Mouse (Mus musculus): ENCODE measurements around the gene Psmc6. TPM values are rescaled to one million over a fixed set of nuclear protein-coding genes. Genes with fewer than 3 reads are reported as not detected.
A peak's percentile ranks its signal among the peaks of the same experiment; 100 is the strongest.

The Psmc6 gene
- total RNA-seq, 1 experiment = 85.7 TPM

GRCm38 (mm10) chr14:45364211-45365195, 34.9 kb downstream of the Psmc6 start:
- Histone ChIP-seq H3K4me1 (ENCODE audit: control insufficient read depth in 2 of 2, insufficient read depth in 2 of 2, low read length in 2 of 2, poor library complexity in 1 of 2) (peaks cover 0 to 9% of the 10 kb centered on the region in 2 experiments; a peak in 2 of 4 replicates), H3K4me3 (ENCODE audit: insufficient read depth in 1 of 2, low read depth in 1 of 2, low read length in 2 of 2, poor library complexity in 1 of 2, severe bottlenecking in 1 of 2) (peak overlapping the region; percentile 6 to 16; a peak in 3 of 4 replicates), H3K36me3 (ENCODE audit: control insufficient read depth, insufficient read depth, low read length, poor library complexity, severe bottlenecking) (no peaks in the 10 kb centered on the region; the same call in 1 of the 2 replicates), H3K27ac (ENCODE audit: insufficient read depth, low read depth, low read length, poor library complexity, severe bottlenecking) (no peak overlapping the region; the same call in 1 of the 2 replicates), H3K9ac (ENCODE audit: insufficient read depth, low read depth, low read length, poor library complexity, severe bottlenecking) (peak overlapping the region; percentile 36; the same call in 1 of the 2 replicates), H3K9me3 (ENCODE audit: control insufficient read depth, insufficient read depth, low read depth, low read length) (no peaks in the 10 kb centered on the region)
- no peak for TF ChIP-seq ZNF384 (IDR thresholded peaks at IDR 0.05; ENCODE audit: low read depth, low read length)
- no peak for TF ChIP-seq HCFC1 (IDR thresholded peaks at IDR 0.05; ENCODE audit: borderline replicate concordance, insufficient read depth, low read length)
- TF ChIP-seq CHD2 (IDR thresholded peaks at IDR 0.05; ENCODE audit: low read depth, low read length) = no peak
- TF ChIP-seq ZC3H11A (IDR thresholded peaks at IDR 0.05; ENCODE audit: borderline replicate concordance, low read depth, low read length) = no peak
- TF ChIP-seq MAFK (IDR thresholded peaks at IDR 0.05; ENCODE audit: insufficient read depth, low read depth, low read length) = no peak
- in situ Hi-C loops (cut with MboI; ENCODE audit: low sequenced_read_pairs in 2 of 2, unreplicated experiment in 2 of 2) = no loop called here
- no peak for DNase-seq (ENCODE audit: low read depth, low spot score)

- Histone ChIP-seq H3K36me3 (ENCODE audit: control insufficient read depth, insufficient read depth, low read length, poor library complexity, severe bottlenecking) (peaks cover 2% of the 10 kb centered on the region; the same call in 1 of the 2 replicates), H3K9me3 (ENCODE audit: control insufficient read depth, insufficient read depth, low read depth, low read length) (no peaks in the 10 kb centered on the region), H3K4me3 (ENCODE audit: insufficient read depth in 1 of 2, low read depth in 1 of 2, low read length in 2 of 2, poor library complexity in 1 of 2, severe bottlenecking in 1 of 2) (peak overlapping the region; percentile 6 to 16; a peak in 3 of 4 replicates), H3K27ac (ENCODE audit: insufficient read depth, low read depth, low read length, poor library complexity, severe bottlenecking) (no peak overlapping the region; the same call in 1 of the 2 replicates), H3K9ac (ENCODE audit: insufficient read depth, low read depth, low read length, poor library complexity, severe bottlenecking) (peak overlapping the region; percentile 36; the same call in 1 of the 2 replicates), H3K4me1 (ENCODE audit: control insufficient read depth in 2 of 2, insufficient read depth in 2 of 2, low read length in 2 of 2, poor library complexity in 1 of 2) (peaks cover 0 to 9% of the 10 kb centered on the region in 2 experiments; a peak in 2 of 4 replicates)
- no peak for DNase-seq (ENCODE audit: low read depth, low spot score)
- in situ Hi-C loops (cut with MboI; ENCODE audit: low sequenced_read_pairs in 2 of 2, unreplicated experiment in 2 of 2) = no loop called here
- TF ChIP-seq HCFC1 (IDR thresholded peaks at IDR 0.05; ENCODE audit: borderline replicate concordance, insufficient read depth, low read length) = no peak
- no peak for TF ChIP-seq ZC3H11A (IDR thresholded peaks at IDR 0.05; ENCODE audit: borderline replicate concordance, low read depth, low read length)
- TF ChIP-seq MAFK (IDR thresholded peaks at IDR 0.05; ENCODE audit: insufficient read depth, low read depth, low read length) = no peak
- TF ChIP-seq ZNF384 (IDR thresholded peaks at IDR 0.05; ENCODE audit: low read depth, low read length) = no peak
- TF ChIP-seq CHD2 (IDR thresholded peaks at IDR 0.05; ENCODE audit: low read depth, low read length) = no peak
These were observed 35.6 kb downstream of the Psmc6 start for GRCm38 (mm10) chr14:45365196-45365587.

GRCm38 (mm10) chr14:45378771-45379170, 49.2 kb downstream of the Psmc6 start:
- Histone ChIP-seq H3K9ac (ENCODE audit: insufficient read depth, low read depth, low read length, poor library complexity, severe bottlenecking) (no peak overlapping the region), H3K4me3 (ENCODE audit: insufficient read depth in 1 of 2, low read depth in 1 of 2, low read length in 2 of 2, poor library complexity in 1 of 2, severe bottlenecking in 1 of 2) (no peak overlapping the region), H3K9me3 (ENCODE audit: control insufficient read depth, insufficient read depth, low read depth, low read length) (no peaks in the 10 kb centered on the region), H3K36me3 (ENCODE audit: control insufficient read depth, insufficient read depth, low read length, poor library complexity, severe bottlenecking) (peaks cover 8% of the 10 kb centered on the region), H3K4me1 (ENCODE audit: control insufficient read depth in 2 of 2, insufficient read depth in 2 of 2, low read length in 2 of 2, poor library complexity in 1 of 2) (no peaks in the 10 kb centered on the region), H3K27ac (ENCODE audit: insufficient read depth, low read depth, low read length, poor library complexity, severe bottlenecking) (no peak overlapping the region)
- no peak for DNase-seq (ENCODE audit: low read depth, low spot score)
- no peak for TF ChIP-seq HCFC1 (IDR thresholded peaks at IDR 0.05; ENCODE audit: borderline replicate concordance, insufficient read depth, low read length)
- TF ChIP-seq CHD2 (IDR thresholded peaks at IDR 0.05; ENCODE audit: low read depth, low read length) = no peak
- no peak for TF ChIP-seq ZC3H11A (IDR thresholded peaks at IDR 0.05; ENCODE audit: borderline replicate concordance, low read depth, low read length)
- no peak for TF ChIP-seq MAFK (IDR thresholded peaks at IDR 0.05; ENCODE audit: insufficient read depth, low read depth, low read length)
- no peak for TF ChIP-seq ZNF384 (IDR thresholded peaks at IDR 0.05; ENCODE audit: low read depth, low read length)
- in situ Hi-C loops (cut with MboI; ENCODE audit: low sequenced_read_pairs in 2 of 2, unreplicated experiment in 2 of 2) = no loop called here

GRCm38 (mm10) chr14:45380756-45381155, 51.2 kb downstream of the Psmc6 start:
- no peak overlapping the region for H3K9ac ChIP-seq (ENCODE audit: insufficient read depth, low read depth, low read length, poor library complexity, severe bottlenecking)
- no peak overlapping the region for H3K4me3 ChIP-seq (ENCODE audit: insufficient read depth in 1 of 2, low read depth in 1 of 2, low read length in 2 of 2, poor library complexity in 1 of 2, severe bottlenecking in 1 of 2)
- no peak overlapping the region for H3K27ac ChIP-seq (ENCODE audit: insufficient read depth, low read depth, low read length, poor library complexity, severe bottlenecking)
- H3K4me1 ChIP-seq (ENCODE audit: control insufficient read depth in 2 of 2, insufficient read depth in 2 of 2, low read length in 2 of 2, poor library complexity in 1 of 2) = no peaks in the 10 kb centered on the region
- H3K36me3 ChIP-seq (ENCODE audit: control insufficient read depth, insufficient read depth, low read length, poor library complexity, severe bottlenecking) = peaks cover 8% of the 10 kb centered on the region
- no peaks in the 10 kb centered on the region for H3K9me3 ChIP-seq (ENCODE audit: control insufficient read depth, insufficient read depth, low read depth, low read length)
- in situ Hi-C loops (cut with MboI; ENCODE audit: low sequenced_read_pairs in 2 of 2, unreplicated experiment in 2 of 2) = no loop called here
- DNase-seq (ENCODE audit: low read depth, low spot score) = no peak
- TF ChIP-seq CHD2 (IDR thresholded peaks at IDR 0.05; ENCODE audit: low read depth, low read length) (no peak), HCFC1 (IDR thresholded peaks at IDR 0.05; ENCODE audit: borderline replicate concordance, insufficient read depth, low read length) (no peak), ZC3H11A (IDR thresholded peaks at IDR 0.05; ENCODE audit: borderline replicate concordance, low read depth, low read length) (no peak), MAFK (IDR thresholded peaks at IDR 0.05; ENCODE audit: insufficient read depth, low read depth, low read length) (no peak), ZNF384 (IDR thresholded peaks at IDR 0.05; ENCODE audit: low read depth, low read length) (no peak)

Measured in ES-E14 (cell line).